Mouse (Mus musculus) CD4-positive, CD25-positive, alpha-beta regulatory T cell, adult 4 months (primary cell): Measurements from ENCODE around the gene Akna. TPM values are rescaled to one million over a fixed set of nuclear protein-coding genes. Genes with fewer than 3 reads are reported as not detected.
"Not testable (repeated sequence)": the region's sequence is repeated elsewhere in the genome, so short reads cannot be mapped to it uniquely, and the experiment has no call there.

Source experiments
- ATAC-seq: one replicate; pipeline ENCODE4 v1.8.0; 2017
- polyA plus RNA-seq, 2 experiments: library from polyadenylated mRNA; unstranded; fragments of 100-300 nt; shearing (Covaris generic); gene quantifications; one replicate each; pipeline ENCODE4 v1.2.1; 2017

Akna gene
- polyA plus RNA-seq, 2 experiments from 2014 or later, result 95.9 to 158 TPM

- not testable (repeated sequence) for ATAC-seq
These were observed 83.6 kb downstream of the Akna start for GRCm38 (mm10) chr4:63319566-63319965.

Other genes with a start within 250 kb of the Akna start
- not detected for gene Ambp, start 248.6 kb downstream of the Akna start, polyA plus RNA-seq
- not detected for gene Kif12, start 231.2 kb downstream of the Akna start, polyA plus RNA-seq
- gene Col27a1, start 189.3 kb downstream of the Akna start, polyA plus RNA-seq, result under 1 TPM; 0.33 to 0.75 TPM
- gene Orm1, start 58.8 kb downstream of the Akna start, polyA plus RNA-seq, result not detected
- 1 to 10 TPM in 1 of 2 experiments, under 1 TPM in 1; 0.79 to 1.2 TPM for gene Orm3, start 47.2 kb downstream of the Akna start, polyA plus RNA-seq
- gene Orm2, start 40.9 kb downstream of the Akna start, polyA plus RNA-seq, result under 1 TPM in 1 of 2 experiments, not detected in 1; 0.43 TPM
- 1 to 10 TPM; 3.4 to 4.0 TPM for gene Whrn, start 92.6 kb upstream of the Akna start, polyA plus RNA-seq
- gene Atp6v1g1, start 141.4 kb upstream of the Akna start, polyA plus RNA-seq, result 100 to 1,000 TPM; 198 to 222 TPM
- 10 to 100 TPM; 20.8 to 32.9 TPM for gene Tmem268, start 155.4 kb upstream of the Akna start, polyA plus RNA-seq
- not detected for gene Gm11213, start 201.9 kb upstream of the Akna start, polyA plus RNA-seq
- not detected for gene Tex48, start 219.1 kb upstream of the Akna start, polyA plus RNA-seq